Mouse (Mus musculus): ENCODE data around the gene Zfp810. TPM values are rescaled to one million over a fixed set of nuclear protein-coding genes. Genes with fewer than 3 reads are reported as not detected.
A peak's percentile ranks its signal among the peaks of the same experiment; 100 is the strongest.

Zfp810 gene
- 10.9 and 11.5 TPM in 2 replicates for polyA plus RNA-seq (2012; rRNA removed)

DNA sequence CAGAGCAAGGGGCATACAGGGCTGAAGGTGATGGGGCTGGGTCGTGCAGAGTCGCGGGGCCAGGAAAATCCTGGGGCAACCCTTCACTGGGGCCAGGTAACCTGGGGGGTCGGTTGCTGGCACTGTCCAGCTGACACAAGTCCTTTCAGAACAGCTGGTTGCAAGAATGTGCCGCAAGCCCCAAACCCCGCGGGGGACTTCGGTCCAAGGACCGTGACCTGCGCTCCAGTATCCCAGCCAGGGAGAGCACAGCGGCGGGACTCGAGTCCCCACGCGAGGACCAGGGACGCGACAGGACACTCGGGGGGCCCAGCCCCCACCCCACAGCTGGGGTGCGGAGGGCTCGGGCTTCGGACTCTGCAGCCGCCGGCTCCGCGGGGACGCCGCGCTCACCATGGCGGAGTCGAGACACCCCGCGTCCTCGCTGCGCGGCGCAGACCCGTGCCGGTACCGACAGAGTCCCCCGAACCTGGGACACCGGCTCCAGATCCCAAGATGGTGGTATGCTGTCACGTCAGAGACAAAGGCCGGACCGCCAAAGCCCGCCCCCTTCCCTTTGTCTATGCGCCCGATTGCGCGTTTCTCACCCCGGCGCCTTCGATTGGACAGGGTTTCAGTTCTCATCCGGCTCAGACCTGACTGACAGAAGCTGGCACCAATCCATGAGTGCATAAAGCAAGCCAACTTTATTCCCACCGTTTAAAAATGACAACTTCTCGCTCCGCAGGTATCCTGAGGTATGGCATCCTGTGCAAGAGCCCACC is at the start of gene Zfp810:
Gene Zfp810, minus strand, starts transcription at position 493 of the 764 bp plus-strand sequence.
- Histone ChIP-seq H3K27ac (ENCODE audit: control insufficient read depth, insufficient read depth, low read length) (peak within 1 kb of the TSS; percentile 26; the same call in 1 of the 2 replicates), H3K4me3 (ENCODE audit: control insufficient read depth, insufficient read depth, low read length) (peak within 1 kb of the TSS; percentile 81), H3K27me3 (ENCODE audit: control insufficient read depth, insufficient read depth, low read length) (no peaks in the 10 kb centered on the region), H3K36me3 (ENCODE audit: control insufficient read depth, insufficient read depth, low read length) (peaks cover 7% of the 10 kb centered on the region), H3K4me1 (replicated peaks; ENCODE audit: control insufficient read depth, insufficient read depth, low read length) (peaks cover 7% of the 10 kb centered on the region)
- TF ChIP-seq POLR2A (IDR thresholded peaks at IDR 0.05; ENCODE audit: control insufficient read depth, extremely low read depth, insufficient read depth, low read length, poor library complexity) (peak; percentile 70), CTCF (IDR thresholded peaks at IDR 0.05; ENCODE audit: borderline replicate concordance, control insufficient read depth, extremely low read depth, insufficient read depth, low read length, poor library complexity) (no peak)
- DNase-seq: peak; percentile 95
- WGBS: under 1% methylated on average over 56 of the region's 56 CpGs

DNA sequence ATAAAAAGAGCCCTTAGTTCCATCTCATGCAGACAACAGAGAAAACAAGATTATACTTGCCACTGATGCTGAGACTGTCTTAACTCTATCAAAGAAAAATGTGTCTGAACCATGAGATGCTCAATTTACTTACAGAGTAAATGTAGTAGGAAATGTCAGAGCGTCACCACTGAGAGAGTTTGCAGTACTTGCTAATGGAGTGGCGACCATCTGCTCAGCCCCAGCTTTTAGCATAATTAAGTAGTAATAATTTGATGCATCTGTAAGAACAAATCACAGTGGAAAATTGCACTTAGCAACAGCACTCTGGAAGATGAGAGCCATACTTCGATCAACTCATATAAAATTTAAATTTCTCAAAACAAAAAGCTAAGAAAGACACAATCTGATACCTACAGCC is 48.5 kb upstream of the Zfp810 start:
- Histone ChIP-seq H3K27me3 (ENCODE audit: control insufficient read depth, insufficient read depth, low read length) (no peaks in the 10 kb centered on the region), H3K27ac (ENCODE audit: control insufficient read depth, insufficient read depth, low read length) (no peak overlapping the region), H3K4me3 (ENCODE audit: control insufficient read depth, insufficient read depth, low read length) (no peak overlapping the region), H3K36me3 (ENCODE audit: control insufficient read depth, insufficient read depth, low read length) (peaks cover 70% of the 10 kb centered on the region), H3K4me1 (replicated peaks; ENCODE audit: control insufficient read depth, insufficient read depth, low read length) (no peaks in the 10 kb centered on the region)
- no peak for DNase-seq
- 96% methylated on average over 3 of the region's 3 CpGs for WGBS
- TF ChIP-seq CTCF (IDR thresholded peaks at IDR 0.05; ENCODE audit: borderline replicate concordance, control insufficient read depth, extremely low read depth, insufficient read depth, low read length, poor library complexity): no peak
- no peak for TF ChIP-seq POLR2A (IDR thresholded peaks at IDR 0.05; ENCODE audit: control insufficient read depth, extremely low read depth, insufficient read depth, low read length, poor library complexity)

GRCm38 (mm10) chr9:22353901-22354300 is 46.5 kb upstream of the Zfp810 start:
- TF ChIP-seq CTCF (IDR thresholded peaks at IDR 0.05; ENCODE audit: borderline replicate concordance, control insufficient read depth, extremely low read depth, insufficient read depth, low read length, poor library complexity) (no peak), POLR2A (IDR thresholded peaks at IDR 0.05; ENCODE audit: control insufficient read depth, extremely low read depth, insufficient read depth, low read length, poor library complexity) (no peak)
- H3K36me3 ChIP-seq (ENCODE audit: control insufficient read depth, insufficient read depth, low read length): peaks cover 64% of the 10 kb centered on the region
- no peaks in the 10 kb centered on the region for H3K27me3 ChIP-seq (ENCODE audit: control insufficient read depth, insufficient read depth, low read length)
- no peak for DNase-seq
- WGBS: 95% methylated on average over 5 of the region's 5 CpGs
- no peak overlapping the region for H3K4me3 ChIP-seq (ENCODE audit: control insufficient read depth, insufficient read depth, low read length)
- H3K27ac ChIP-seq (ENCODE audit: control insufficient read depth, insufficient read depth, low read length): no peak overlapping the region
- no peaks in the 10 kb centered on the region for H3K4me1 ChIP-seq (replicated peaks; ENCODE audit: control insufficient read depth, insufficient read depth, low read length)

DNA sequence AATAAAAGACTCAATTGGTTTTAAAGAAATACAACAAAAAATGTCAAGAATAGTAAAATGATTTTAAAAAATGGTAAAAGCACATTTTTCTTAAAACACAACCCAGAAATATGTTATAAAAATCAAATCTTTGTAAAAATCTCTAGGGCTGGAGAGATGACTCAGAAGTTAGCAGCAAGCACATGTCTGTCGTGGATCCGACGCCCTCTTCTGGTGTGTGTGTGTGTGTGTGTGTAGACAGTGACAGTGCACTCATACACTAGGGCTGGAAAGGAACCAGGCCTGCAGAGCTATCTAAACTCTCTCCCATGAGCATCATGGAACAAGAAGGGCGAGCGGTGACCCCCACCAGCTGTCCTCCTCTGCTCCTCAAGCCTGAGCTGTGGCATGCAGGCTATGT is 46.0 kb upstream of the Zfp810 start:
- Histone ChIP-seq H3K27me3 (ENCODE audit: control insufficient read depth, insufficient read depth, low read length) (no peaks in the 10 kb centered on the region), H3K4me3 (ENCODE audit: control insufficient read depth, insufficient read depth, low read length) (no peak overlapping the region), H3K36me3 (ENCODE audit: control insufficient read depth, insufficient read depth, low read length) (peaks cover 62% of the 10 kb centered on the region), H3K27ac (ENCODE audit: control insufficient read depth, insufficient read depth, low read length) (no peak overlapping the region), H3K4me1 (replicated peaks; ENCODE audit: control insufficient read depth, insufficient read depth, low read length) (no peaks in the 10 kb centered on the region)
- TF ChIP-seq POLR2A (IDR thresholded peaks at IDR 0.05; ENCODE audit: control insufficient read depth, extremely low read depth, insufficient read depth, low read length, poor library complexity) (no peak), CTCF (IDR thresholded peaks at IDR 0.05; ENCODE audit: borderline replicate concordance, control insufficient read depth, extremely low read depth, insufficient read depth, low read length, poor library complexity) (no peak)
- DNase-seq: no peak
- WGBS: 96% methylated on average over 5 of the region's 5 CpGs

DNA sequence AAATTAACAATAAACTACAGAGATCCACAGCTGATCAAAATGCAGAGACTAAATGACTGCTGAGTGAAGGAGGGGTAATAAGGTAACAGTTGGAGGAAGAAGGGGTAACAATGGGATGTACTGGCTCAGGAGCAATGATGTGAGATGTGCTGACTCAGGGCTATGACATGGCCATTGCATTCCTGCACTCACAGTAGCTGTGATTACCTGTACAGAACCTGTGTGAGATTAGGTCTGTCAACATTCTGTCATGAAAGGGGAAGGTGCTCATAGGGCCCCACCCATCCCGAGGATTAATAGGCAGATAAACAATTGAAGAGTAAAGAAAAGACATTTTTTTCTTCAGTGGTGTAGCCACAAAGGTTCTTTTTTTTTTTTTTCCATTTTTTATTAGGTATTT is 32.9 kb upstream of the Zfp810 start:
- TF ChIP-seq CTCF (IDR thresholded peaks at IDR 0.05; ENCODE audit: borderline replicate concordance, control insufficient read depth, extremely low read depth, insufficient read depth, low read length, poor library complexity): no peak
- no peak for TF ChIP-seq POLR2A (IDR thresholded peaks at IDR 0.05; ENCODE audit: control insufficient read depth, extremely low read depth, insufficient read depth, low read length, poor library complexity)
- 93% methylated on average over 1 of the region's 1 CpGs for WGBS

DNA sequence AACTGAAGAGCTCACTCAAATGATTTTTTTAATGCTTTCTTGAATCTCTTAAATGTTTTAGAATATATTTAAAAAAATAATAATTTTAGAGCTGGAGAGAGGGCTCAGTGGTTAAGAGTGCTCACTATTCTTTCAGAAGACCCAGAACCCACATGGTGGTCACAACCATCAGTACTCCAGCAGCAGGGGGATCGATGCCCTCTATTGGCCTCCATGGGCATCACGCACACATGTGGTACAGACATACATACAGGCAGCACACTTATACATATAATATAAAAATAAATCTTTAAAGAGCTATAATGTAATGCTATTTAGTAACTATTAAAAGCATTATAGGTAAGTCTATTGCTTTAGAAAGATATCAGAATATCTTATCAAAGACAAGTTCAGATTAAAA is 29.8 kb upstream of the Zfp810 start:
- WGBS: 94% methylated on average over 2 of the region's 2 CpGs
- TF ChIP-seq CTCF (IDR thresholded peaks at IDR 0.05; ENCODE audit: borderline replicate concordance, control insufficient read depth, extremely low read depth, insufficient read depth, low read length, poor library complexity) (no peak), POLR2A (IDR thresholded peaks at IDR 0.05; ENCODE audit: control insufficient read depth, extremely low read depth, insufficient read depth, low read length, poor library complexity) (no peak)
- peaks cover 61% of the 10 kb centered on the region for H3K36me3 ChIP-seq (ENCODE audit: control insufficient read depth, insufficient read depth, low read length)
- H3K4me3 ChIP-seq (ENCODE audit: control insufficient read depth, insufficient read depth, low read length): no peak overlapping the region
- no peaks in the 10 kb centered on the region for H3K27me3 ChIP-seq (ENCODE audit: control insufficient read depth, insufficient read depth, low read length)
- no peak overlapping the region for H3K27ac ChIP-seq (ENCODE audit: control insufficient read depth, insufficient read depth, low read length)
- no peaks in the 10 kb centered on the region for H3K4me1 ChIP-seq (replicated peaks; ENCODE audit: control insufficient read depth, insufficient read depth, low read length)
- no peak for DNase-seq

More for the DNA sequence above, 32.9 kb upstream of the Zfp810 start:
- Histone ChIP-seq H3K36me3 (ENCODE audit: control insufficient read depth, insufficient read depth, low read length) (peaks cover 52% of the 10 kb centered on the region), H3K4me1 (replicated peaks; ENCODE audit: control insufficient read depth, insufficient read depth, low read length) (no peaks in the 10 kb centered on the region), H3K27me3 (ENCODE audit: control insufficient read depth, insufficient read depth, low read length) (no peaks in the 10 kb centered on the region), H3K27ac (ENCODE audit: control insufficient read depth, insufficient read depth, low read length) (no peak overlapping the region), H3K4me3 (ENCODE audit: control insufficient read depth, insufficient read depth, low read length) (no peak overlapping the region)
- no peak for DNase-seq

All from thymus, adult 2 months (tissue).